Mouse (Mus musculus) right cerebral cortex, postnatal 10 days (tissue): ENCODE results near the gene Ccdc18.
"Not testable (repeated sequence)": the region's sequence is repeated elsewhere in the genome, so short reads cannot be mapped to it uniquely, and the experiment has no call there.

Experiments used
- DNase-seq, 2 experiments: peaks; one replicate each; pipeline ENCODE4 v3.0.0; 2021; ENCODE audit warnings: low spot score in 2 of 2

Ccdc18 gene

GRCm38 (mm10) chr5:108262722-108263121, 130.0 kb downstream of the Ccdc18 start:
- DNase-seq = peak; percentile 56 to 59

GRCm38 (mm10) chr5:108263785-108264184, 131.1 kb downstream of the Ccdc18 start:
- not testable (repeated sequence) for DNase-seq

- no peak for DNase-seq
Measured at GRCm38 (mm10) chr5:108266990-108267389, 134.3 kb downstream of the Ccdc18 start.

- DNase-seq = peak; percentile 92
Measured at GRCm38 (mm10) chr5:108268127-108269062, 135.7 kb downstream of the Ccdc18 start, which contains the start of gene Dr1. Gene Dr1, plus strand, starts transcription at chr5:108268897.

- peak; percentile 22 to 26 for DNase-seq
Measured at GRCm38 (mm10) chr5:108269063-108269810, 136.6 kb downstream of the Ccdc18 start.

- DNase-seq = no peak
Measured at GRCm38 (mm10) chr5:108269811-108270151, 137.1 kb downstream of the Ccdc18 start.

GRCm38 (mm10) chr5:108270415-108270814, 137.7 kb downstream of the Ccdc18 start:
- DNase-seq = no peak

DNA sequence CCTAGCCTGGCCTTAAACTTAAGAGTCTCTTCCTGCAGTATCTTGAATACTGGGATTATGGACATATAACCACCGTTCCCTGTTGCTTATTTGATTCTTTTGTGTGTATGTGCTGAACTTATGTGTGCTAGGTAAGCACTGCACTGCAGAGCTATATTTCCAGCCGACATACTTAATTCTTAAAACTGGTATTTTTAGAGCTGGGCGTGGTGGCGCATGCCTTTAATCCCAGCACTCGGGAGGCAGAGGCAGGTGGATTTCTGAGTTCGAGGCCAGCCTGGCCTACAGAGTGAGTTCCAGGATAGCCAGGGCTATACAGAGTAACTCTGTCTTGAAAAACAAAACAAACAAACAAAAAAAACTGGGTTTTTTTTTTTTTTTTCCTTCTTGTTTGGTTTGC, 138.7 kb downstream of the Ccdc18 start:
- DNase-seq = not testable (repeated sequence)
